Mouse (Mus musculus) bone marrow macrophage, adult 2 months (primary cell): ENCODE measurements at regions not wholly inside any gene's neighbourhood (a gene's known extent, or its start where the extent isn't known, plus 50 kb on each side); places are given as distances from the start of the nearest gene placed in this dataset.

ENCODE experiments used
- CTCF ChIP-seq: IDR thresholded peaks from 2 replicates; pipeline ENCODE4 v1.5.1; 2012; ENCODE audit warnings: low read depth, mild to moderate bottlenecking, low read length, moderate library complexity
- POLR2A ChIP-seq: IDR thresholded peaks from 2 replicates; pipeline ENCODE4 v1.6.1; 2012; ENCODE audit warnings: mild to moderate bottlenecking, low read depth, low read length, borderline replicate concordance

DNA sequence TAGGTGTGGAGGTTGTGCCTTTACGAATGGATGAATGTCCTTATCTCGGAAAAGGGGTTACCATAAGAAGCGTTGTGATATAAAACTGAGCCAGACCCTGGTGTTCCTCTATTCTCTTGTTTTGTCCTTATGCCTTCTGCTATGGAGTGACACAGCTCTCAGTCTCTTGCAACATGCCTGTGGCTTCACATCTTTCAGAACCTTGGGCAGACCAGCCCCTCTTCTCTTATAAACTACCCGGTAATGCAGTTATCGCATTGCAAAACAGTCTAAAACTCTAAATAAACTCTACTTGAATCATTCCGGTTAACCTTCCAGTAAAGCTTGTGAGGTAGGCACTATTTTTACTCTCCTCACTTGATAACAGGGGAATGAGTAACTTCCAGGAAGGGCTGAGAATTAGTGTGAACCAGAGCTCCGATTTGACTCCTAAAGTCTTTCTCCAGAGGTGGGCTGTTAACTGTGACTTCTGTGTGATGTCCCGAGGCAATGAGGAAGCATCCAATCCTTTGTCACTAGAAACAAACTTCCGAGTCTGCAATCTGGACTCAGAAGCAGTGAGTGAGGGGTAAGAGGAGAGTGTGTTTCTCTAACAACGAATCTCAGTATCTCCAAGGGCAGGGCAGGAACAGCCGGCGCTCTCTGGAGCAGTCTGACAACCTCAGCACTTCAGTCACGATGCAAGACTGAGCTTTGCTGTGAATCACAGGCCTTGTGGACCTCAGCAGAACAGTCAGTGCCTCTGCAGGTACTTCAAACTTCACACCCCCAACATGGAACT, 50.9 kb upstream of the Gm11084 start:
- no peak for TF ChIP-seq CTCF
- no peak for TF ChIP-seq POLR2A
